Mouse (Mus musculus) bone marrow, adult 2 months (tissue): ENCODE measurements at regions not wholly inside any gene's neighbourhood (a gene's known extent, or its start where the extent isn't known, plus 50 kb on each side); places are given as distances from the start of the nearest gene placed in this dataset.

Experiments
- CTCF ChIP-seq: fragments of 200-500 bp; IDR thresholded peaks from 2 replicates; pipeline ENCODE4 v1.5.1; 2011; ENCODE audit warnings: low read length, control low read depth; ENCODE audit not compliant: control insufficient read depth, insufficient read depth
- POLR2A ChIP-seq: fragments of 200-500 bp; IDR thresholded peaks from 2 replicates; pipeline ENCODE4 v1.6.1; 2011; ENCODE audit warnings: low read depth, mild to moderate bottlenecking, control low read depth, low read length, borderline replicate concordance; ENCODE audit not compliant: control insufficient read depth

GRCm38 (mm10) chr9:69844712-69845111 lies 84.0 kb upstream of the Foxb1 start:
- no peak for TF ChIP-seq POLR2A
- no peak for TF ChIP-seq CTCF
